Mouse (Mus musculus): ENCODE measurements around the gene Gpc5. TPM values are rescaled to one million over a fixed set of nuclear protein-coding genes. Genes with fewer than 3 reads are reported as not detected.
A peak's percentile ranks its signal among the peaks of the same experiment; 100 is the strongest.

Gene Gpc5
- polyA plus RNA-seq, 1 experiment from 2014 or later = 5.5 TPM

GRCm38 (mm10) chr14:115679875-115680274 lies 587.9 kb downstream of the Gpc5 start:
- Histone ChIP-seq H3K4me2 (ENCODE audit: low read length) (no peak overlapping the region), H3K9ac (replicated peaks; ENCODE audit: low read length) (no peak overlapping the region), H3K4me3 (replicated peaks; ENCODE audit: low read depth, low read length) (no peak overlapping the region), H3K4me1 (ENCODE audit: control insufficient read depth, insufficient read depth, low read length) (no peaks in the 10 kb centered on the region), H3K36me3 (ENCODE audit: control insufficient read depth, insufficient read depth, low read length) (no peaks in the 10 kb centered on the region), H3K27ac (replicated peaks; ENCODE audit: low read depth, low read length) (no peak overlapping the region), H3K27me3 (ENCODE audit: control insufficient read depth, insufficient read depth, low read length) (no peaks in the 10 kb centered on the region), H3K9me3 (ENCODE audit: control insufficient read depth, low read length) (no peaks in the 10 kb centered on the region)
- no peak for DNase-seq
- 59% methylated on average over 2 of the region's 2 CpGs for WGBS
- ATAC-seq (ENCODE audit: low FRiP score, low TSS enrichment) = no peak

DNA sequence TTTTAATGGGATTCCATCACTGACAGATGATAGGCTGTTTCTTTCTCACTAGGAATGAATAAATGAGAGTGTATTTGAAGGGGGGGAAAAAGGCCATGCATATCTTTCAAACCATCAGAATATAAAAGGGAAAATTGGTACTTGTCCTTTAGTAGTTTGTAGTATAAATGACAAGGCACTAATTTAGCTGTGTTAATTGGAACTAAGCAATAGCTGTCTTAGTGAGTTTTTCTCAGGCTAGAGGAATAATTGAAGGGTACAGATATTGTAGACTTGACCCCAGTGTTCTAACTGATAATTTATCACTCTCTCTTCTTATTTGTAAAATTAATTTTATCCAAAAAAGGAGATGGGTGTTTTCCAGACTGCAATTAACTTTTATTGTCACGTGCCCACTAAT lies 654.0 kb downstream of the Gpc5 start:
- no peak overlapping the region for H3K9ac ChIP-seq (replicated peaks; ENCODE audit: low read length)
- H3K4me2 ChIP-seq (ENCODE audit: low read length) = no peak overlapping the region
- H3K36me3 ChIP-seq (ENCODE audit: control insufficient read depth, insufficient read depth, low read length) = no peaks in the 10 kb centered on the region
- no peaks in the 10 kb centered on the region for H3K27me3 ChIP-seq (ENCODE audit: control insufficient read depth, insufficient read depth, low read length)
- H3K27ac ChIP-seq (replicated peaks; ENCODE audit: low read depth, low read length) = no peak overlapping the region
- 98% methylated on average over 1 of the region's 1 CpGs for WGBS
- no peak overlapping the region for H3K4me3 ChIP-seq (replicated peaks; ENCODE audit: low read depth, low read length)
- no peaks in the 10 kb centered on the region for H3K4me1 ChIP-seq (ENCODE audit: control insufficient read depth, insufficient read depth, low read length)
- H3K9me3 ChIP-seq (ENCODE audit: control insufficient read depth, low read length) = no peaks in the 10 kb centered on the region
- no peak for ATAC-seq (ENCODE audit: low FRiP score, low TSS enrichment)
- DNase-seq = no peak

DNA sequence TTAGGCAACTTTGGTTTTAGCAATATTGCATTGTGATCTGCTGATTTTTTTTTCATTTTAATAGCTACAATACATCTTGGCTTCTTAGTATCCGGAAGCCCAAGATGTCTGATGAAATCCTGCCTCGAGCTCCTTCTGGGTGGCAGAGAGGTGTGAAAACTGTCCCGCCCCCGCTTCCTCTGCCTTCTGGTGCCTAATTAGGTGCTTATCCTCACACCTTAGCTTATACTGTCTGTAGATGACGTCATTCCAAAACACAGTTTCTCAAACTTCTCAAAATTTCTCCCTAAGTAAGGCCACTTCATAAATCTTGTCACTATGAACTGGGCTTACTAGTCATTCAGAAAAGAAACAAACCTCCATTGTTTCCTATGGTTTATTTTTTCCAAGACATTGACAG lies 668.2 kb downstream of the Gpc5 start:
- 89% methylated on average over 5 of the region's 5 CpGs for WGBS
- ATAC-seq (ENCODE audit: low FRiP score, low TSS enrichment) = no peak
- DNase-seq = no peak
- Histone ChIP-seq H3K4me1 (ENCODE audit: control insufficient read depth, insufficient read depth, low read length) (no peaks in the 10 kb centered on the region), H3K27ac (replicated peaks; ENCODE audit: low read depth, low read length) (no peak overlapping the region), H3K27me3 (ENCODE audit: control insufficient read depth, insufficient read depth, low read length) (no peaks in the 10 kb centered on the region), H3K4me2 (ENCODE audit: low read length) (no peak overlapping the region), H3K4me3 (replicated peaks; ENCODE audit: low read depth, low read length) (no peak overlapping the region), H3K36me3 (ENCODE audit: control insufficient read depth, insufficient read depth, low read length) (no peaks in the 10 kb centered on the region), H3K9ac (replicated peaks; ENCODE audit: low read length) (no peak overlapping the region), H3K9me3 (ENCODE audit: control insufficient read depth, low read length) (no peaks in the 10 kb centered on the region)

GRCm38 (mm10) chr14:115779382-115780177 lies 687.6 kb downstream of the Gpc5 start:
- no peaks in the 10 kb centered on the region for H3K36me3 ChIP-seq (ENCODE audit: control insufficient read depth, insufficient read depth, low read length)
- peak; percentile 79 for ATAC-seq (ENCODE audit: low FRiP score, low TSS enrichment)
- 27% methylated on average over 7 of the region's 7 CpGs for WGBS
- H3K27me3 ChIP-seq (ENCODE audit: control insufficient read depth, insufficient read depth, low read length) = no peaks in the 10 kb centered on the region
- DNase-seq = peak; percentile 59
- no peak overlapping the region for H3K4me2 ChIP-seq (ENCODE audit: low read length)
- H3K27ac ChIP-seq (replicated peaks; ENCODE audit: low read depth, low read length) = no peak overlapping the region
- H3K9me3 ChIP-seq (ENCODE audit: control insufficient read depth, low read length) = no peaks in the 10 kb centered on the region
- no peak overlapping the region for H3K4me3 ChIP-seq (replicated peaks; ENCODE audit: low read depth, low read length)
- H3K9ac ChIP-seq (replicated peaks; ENCODE audit: low read length) = no peak overlapping the region
- no peaks in the 10 kb centered on the region for H3K4me1 ChIP-seq (ENCODE audit: control insufficient read depth, insufficient read depth, low read length)

- peak; percentile 46 for DNase-seq
- Histone ChIP-seq H3K27ac (replicated peaks; ENCODE audit: low read depth, low read length) (no peak overlapping the region), H3K27me3 (ENCODE audit: control insufficient read depth, insufficient read depth, low read length) (no peaks in the 10 kb centered on the region), H3K9me3 (ENCODE audit: control insufficient read depth, low read length) (no peaks in the 10 kb centered on the region), H3K4me1 (ENCODE audit: control insufficient read depth, insufficient read depth, low read length) (no peaks in the 10 kb centered on the region), H3K4me2 (ENCODE audit: low read length) (no peak overlapping the region), H3K36me3 (ENCODE audit: control insufficient read depth, insufficient read depth, low read length) (no peaks in the 10 kb centered on the region), H3K4me3 (replicated peaks; ENCODE audit: low read depth, low read length) (no peak overlapping the region), H3K9ac (replicated peaks; ENCODE audit: low read length) (no peak overlapping the region)
- 17% methylated on average over 2 of the region's 2 CpGs for WGBS
- ATAC-seq (ENCODE audit: low FRiP score, low TSS enrichment) = no peak
These were observed 712.7 kb downstream of the Gpc5 start for GRCm38 (mm10) chr14:115804751-115805150.

GRCm38 (mm10) chr14:115819021-115819420 lies 727.0 kb downstream of the Gpc5 start:
- Histone ChIP-seq H3K27me3 (ENCODE audit: control insufficient read depth, insufficient read depth, low read length) (no peaks in the 10 kb centered on the region), H3K9me3 (ENCODE audit: control insufficient read depth, low read length) (no peaks in the 10 kb centered on the region), H3K27ac (replicated peaks; ENCODE audit: low read depth, low read length) (no peak overlapping the region), H3K9ac (replicated peaks; ENCODE audit: low read length) (no peak overlapping the region), H3K4me2 (ENCODE audit: low read length) (no peak overlapping the region), H3K36me3 (ENCODE audit: control insufficient read depth, insufficient read depth, low read length) (no peaks in the 10 kb centered on the region), H3K4me3 (replicated peaks; ENCODE audit: low read depth, low read length) (no peak overlapping the region), H3K4me1 (ENCODE audit: control insufficient read depth, insufficient read depth, low read length) (no peaks in the 10 kb centered on the region)
- DNase-seq = peak; percentile 79
- ATAC-seq (ENCODE audit: low FRiP score, low TSS enrichment) = no peak
- WGBS = 10% methylated on average over 1 of the region's 1 CpGs

DNA sequence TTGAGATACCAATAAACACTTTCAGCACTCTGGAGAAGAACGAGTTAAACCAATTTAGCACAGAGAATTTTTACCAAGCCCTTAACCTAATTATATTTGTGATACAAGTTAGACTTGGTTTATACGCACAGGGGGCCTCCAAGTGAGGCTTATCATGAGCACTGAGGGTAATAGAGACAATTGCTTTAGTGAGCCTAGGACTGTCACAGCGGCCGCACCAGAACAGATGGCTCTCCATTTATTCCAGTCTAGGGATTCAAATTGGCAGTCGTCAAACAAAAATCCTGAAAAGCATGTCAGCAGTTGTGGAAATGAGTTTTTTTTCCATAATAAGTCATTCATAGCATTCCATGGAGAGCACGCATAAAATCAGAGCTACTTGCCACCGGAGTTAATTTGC lies 729.6 kb downstream of the Gpc5 start:
- no peaks in the 10 kb centered on the region for H3K36me3 ChIP-seq (ENCODE audit: control insufficient read depth, insufficient read depth, low read length)
- H3K9ac ChIP-seq (replicated peaks; ENCODE audit: low read length) = no peak overlapping the region
- H3K4me1 ChIP-seq (ENCODE audit: control insufficient read depth, insufficient read depth, low read length) = no peaks in the 10 kb centered on the region
- H3K27me3 ChIP-seq (ENCODE audit: control insufficient read depth, insufficient read depth, low read length) = no peaks in the 10 kb centered on the region
- ATAC-seq (ENCODE audit: low FRiP score, low TSS enrichment) (peak; percentile 73; the same call in 1 of the 2 replicates), DNase-seq (peak; percentile 47)
- no peaks in the 10 kb centered on the region for H3K9me3 ChIP-seq (ENCODE audit: control insufficient read depth, low read length)
- H3K27ac ChIP-seq (replicated peaks; ENCODE audit: low read depth, low read length) = no peak overlapping the region
- H3K4me3 ChIP-seq (replicated peaks; ENCODE audit: low read depth, low read length) = no peak overlapping the region
- WGBS = 56% methylated on average over 7 of the region's 7 CpGs
- H3K4me2 ChIP-seq (ENCODE audit: low read length) = no peak overlapping the region

GRCm38 (mm10) chr14:115830485-115830884 lies 738.5 kb downstream of the Gpc5 start:
- Histone ChIP-seq H3K9ac (replicated peaks; ENCODE audit: low read length) (no peak overlapping the region), H3K4me1 (ENCODE audit: control insufficient read depth, insufficient read depth, low read length) (no peaks in the 10 kb centered on the region), H3K4me2 (ENCODE audit: low read length) (no peak overlapping the region), H3K27ac (replicated peaks; ENCODE audit: low read depth, low read length) (no peak overlapping the region), H3K4me3 (replicated peaks; ENCODE audit: low read depth, low read length) (no peak overlapping the region), H3K36me3 (ENCODE audit: control insufficient read depth, insufficient read depth, low read length) (no peaks in the 10 kb centered on the region), H3K27me3 (ENCODE audit: control insufficient read depth, insufficient read depth, low read length) (no peaks in the 10 kb centered on the region), H3K9me3 (ENCODE audit: control insufficient read depth, low read length) (no peaks in the 10 kb centered on the region)
- DNase-seq = no peak
- 69% methylated on average over 5 of the region's 5 CpGs for WGBS
- no peak; the same call in 1 of the 2 replicates for ATAC-seq (ENCODE audit: low FRiP score, low TSS enrichment)

GRCm38 (mm10) chr14:115831219-115831755 lies 739.3 kb downstream of the Gpc5 start:
- no peak overlapping the region for H3K9ac ChIP-seq (replicated peaks; ENCODE audit: low read length)
- DNase-seq (peak; percentile 92), ATAC-seq (ENCODE audit: low FRiP score, low TSS enrichment) (peak; percentile 55; the same call in 1 of the 2 replicates)
- no peak overlapping the region for H3K27ac ChIP-seq (replicated peaks; ENCODE audit: low read depth, low read length)
- no peak overlapping the region for H3K4me2 ChIP-seq (ENCODE audit: low read length)
- no peaks in the 10 kb centered on the region for H3K9me3 ChIP-seq (ENCODE audit: control insufficient read depth, low read length)
- under 1% methylated on average over 7 of the region's 7 CpGs for WGBS
- no peaks in the 10 kb centered on the region for H3K27me3 ChIP-seq (ENCODE audit: control insufficient read depth, insufficient read depth, low read length)
- H3K36me3 ChIP-seq (ENCODE audit: control insufficient read depth, insufficient read depth, low read length) = no peaks in the 10 kb centered on the region
- H3K4me3 ChIP-seq (replicated peaks; ENCODE audit: low read depth, low read length) = no peak overlapping the region
- no peaks in the 10 kb centered on the region for H3K4me1 ChIP-seq (ENCODE audit: control insufficient read depth, insufficient read depth, low read length)

Measured in midbrain, embryonic 14.5 days (tissue).